Mouse (Mus musculus) ES-Bruce4 (cell line): ENCODE data around the gene Atpif1. TPM values are rescaled to one million over a fixed set of nuclear protein-coding genes. Genes with fewer than 3 reads are reported as not detected.
A peak's percentile ranks its signal among the peaks of the same experiment; 100 is the strongest.

Source experiments
- H3K27ac ChIP-seq: 2 replicates; pipeline ENCODE4 v1.5.1; 2012; ENCODE audit warnings: low read length, inconsistent platforms; ENCODE audit not compliant: insufficient read depth
- H3K27me3 ChIP-seq: 2 replicates; pipeline ENCODE4 v1.6.1; 2012; ENCODE audit warnings: mild to moderate bottlenecking, low read length, inconsistent platforms; ENCODE audit not compliant: control insufficient read depth, poor library complexity, insufficient read depth, severe bottlenecking
- H3K36me3 ChIP-seq: 2 replicates; pipeline ENCODE4 v1.6.1; 2012; ENCODE audit warnings: inconsistent platforms, mild to moderate bottlenecking, low read length, moderate library complexity; ENCODE audit not compliant: control insufficient read depth, poor library complexity, insufficient read depth, severe bottlenecking
- H3K4me1 ChIP-seq: one replicate; pipeline ENCODE4 v1.8.1; 2011; ENCODE audit warnings: low read length; ENCODE audit not compliant: control insufficient read depth, insufficient read depth
- H3K4me3 ChIP-seq: 2 replicates; pipeline ENCODE4 v1.5.1; 2011; ENCODE audit warnings: low read depth, mild to moderate bottlenecking, low read length
- H3K9ac ChIP-seq: 2 replicates; pipeline ENCODE4 v1.6.1; 2012; ENCODE audit warnings: low read depth, mild to moderate bottlenecking, inconsistent platforms; ENCODE audit not compliant: poor library complexity, severe bottlenecking
- H3K9me3 ChIP-seq: replicated peaks from 2 replicates; pipeline ENCODE4 v1.6.1; 2012; ENCODE audit warnings: mild to moderate bottlenecking, low read length, inconsistent platforms; ENCODE audit not compliant: control insufficient read depth, poor library complexity, insufficient read depth, severe bottlenecking
- CTCF ChIP-seq: IDR thresholded peaks from one replicate; pipeline ENCODE4 v1.8.1; 2011; ENCODE audit warnings: low read depth, low read length
- EP300 ChIP-seq: IDR thresholded peaks from 2 replicates; pipeline ENCODE4 v1.6.1; 2011; ENCODE audit warnings: low read depth, low read length; ENCODE audit not compliant: insufficient read depth
- POLR2A ChIP-seq: IDR thresholded peaks from one replicate; pipeline ENCODE4 v1.8.1; 2011; ENCODE audit warnings: low read length; ENCODE audit not compliant: insufficient read depth
- polyA plus RNA-seq: library from polyadenylated mRNA; stranded (reverse); fragments of >200 nt; gene quantifications from 2 replicates; pipeline ENCODE4 v1.2.4, GENCODE M21; 2011; ENCODE audit warnings: low read depth; ENCODE audit not compliant: missing spikeins, insufficient read depth, insufficient read length

The Atpif1 gene
- polyA plus RNA-seq, 1 experiment, result 461 TPM

DNA sequence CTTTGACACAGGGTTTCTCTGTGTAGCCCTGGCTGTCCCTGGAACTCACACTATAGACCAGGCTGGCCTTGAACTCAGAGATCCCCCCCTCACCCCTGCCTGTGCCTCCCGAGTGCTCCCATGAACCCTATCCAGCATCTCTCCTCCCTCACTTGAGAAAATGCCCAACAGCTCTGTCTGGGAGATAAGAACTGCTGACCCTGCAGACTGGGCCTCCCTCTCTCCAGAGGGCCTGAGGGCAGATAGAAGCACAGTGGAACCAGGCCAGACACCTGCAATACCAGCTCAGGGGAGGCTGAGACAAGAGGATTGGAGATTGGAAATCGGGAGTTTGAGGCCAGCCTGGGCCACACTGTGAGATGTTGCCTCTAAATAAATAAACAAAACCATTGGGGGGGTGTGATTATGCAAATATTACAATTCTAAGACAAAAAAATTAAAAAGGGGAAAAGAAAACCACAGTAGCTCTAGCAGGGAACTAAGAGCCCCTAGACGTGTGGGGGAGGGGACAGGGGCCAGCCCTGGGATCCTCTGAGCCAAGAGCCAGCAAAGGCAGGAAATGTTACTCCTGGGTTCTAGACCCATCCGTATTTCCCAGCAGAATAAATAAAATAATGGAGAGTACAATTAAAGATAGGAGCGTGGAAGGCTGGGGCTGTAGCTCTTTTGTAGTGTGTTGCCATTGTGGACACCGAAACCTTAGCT is 28.3 kb downstream of the Atpif1 start:
- no peak for TF ChIP-seq CTCF
- TF ChIP-seq EP300, result peak; percentile 60; the same call in 1 of the 2 replicates
- Histone ChIP-seq H3K9me3 (no peaks in the 10 kb centered on the region), H3K27me3 (no peaks in the 10 kb centered on the region), H3K4me3 (peak overlapping the region; percentile 39), H3K4me1 (peaks cover 6% of the 10 kb centered on the region), H3K27ac (peak overlapping the region; percentile 81), H3K9ac (peak overlapping the region; percentile 4; the same call in 1 of the 2 replicates), H3K36me3 (peaks cover 21% of the 10 kb centered on the region)

DNA sequence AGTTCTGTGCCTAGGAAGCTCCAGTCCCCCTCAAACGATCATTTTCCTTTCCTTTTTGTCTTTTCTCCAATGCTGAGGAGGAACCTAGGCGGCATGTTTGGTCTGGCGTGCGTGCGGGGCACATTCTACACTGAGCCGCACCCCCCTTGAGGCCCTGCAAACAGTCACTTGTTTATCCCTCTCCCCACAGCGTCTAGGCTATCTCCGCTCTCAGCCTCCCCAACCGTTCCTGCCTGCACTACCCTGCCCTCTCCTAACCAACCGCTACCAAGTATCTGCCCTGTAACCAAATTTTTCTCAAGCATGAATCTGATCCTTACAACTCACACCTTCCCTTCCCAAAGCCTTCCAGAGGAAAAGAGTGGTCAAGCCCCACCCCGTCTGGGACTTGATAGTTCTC is 30.1 kb downstream of the Atpif1 start:
- Histone ChIP-seq H3K4me3 (no peak overlapping the region), H3K27me3 (no peaks in the 10 kb centered on the region), H3K9me3 (no peaks in the 10 kb centered on the region), H3K27ac (peak overlapping the region; percentile 7; the same call in 1 of the 2 replicates), H3K4me1 (peaks cover 6% of the 10 kb centered on the region), H3K9ac (no peak overlapping the region), H3K36me3 (peaks cover 37% of the 10 kb centered on the region)
- TF ChIP-seq EP300 (no peak), CTCF (no peak), POLR2A (no peak)

DNA sequence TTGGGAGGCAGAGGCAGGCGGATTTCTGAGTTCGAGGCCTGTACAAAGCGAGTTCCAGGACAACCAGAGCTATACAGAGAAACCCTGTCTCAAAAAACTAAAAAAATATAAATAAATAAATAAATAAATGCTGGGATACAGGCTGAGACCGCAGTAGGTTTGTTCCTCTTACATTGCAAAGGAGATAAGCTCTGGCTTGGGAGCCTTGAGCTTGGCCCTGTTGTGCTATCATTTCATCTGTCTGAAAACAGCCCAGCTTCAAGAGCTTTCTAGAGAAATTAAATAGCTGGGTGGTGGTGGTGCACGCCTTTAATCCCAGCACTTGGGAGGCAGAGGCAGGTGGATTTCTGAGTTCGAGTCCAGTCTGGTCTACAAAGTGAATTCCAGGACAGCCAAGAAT is 31.8 kb downstream of the Atpif1 start:
- Histone ChIP-seq H3K9me3 (no peaks in the 10 kb centered on the region), H3K27ac (no peak overlapping the region), H3K4me1 (peaks cover 6% of the 10 kb centered on the region), H3K36me3 (peaks cover 50% of the 10 kb centered on the region), H3K4me3 (no peak overlapping the region), H3K27me3 (no peaks in the 10 kb centered on the region), H3K9ac (no peak overlapping the region)
- TF ChIP-seq POLR2A (no peak), CTCF (no peak), EP300 (no peak)

DNA sequence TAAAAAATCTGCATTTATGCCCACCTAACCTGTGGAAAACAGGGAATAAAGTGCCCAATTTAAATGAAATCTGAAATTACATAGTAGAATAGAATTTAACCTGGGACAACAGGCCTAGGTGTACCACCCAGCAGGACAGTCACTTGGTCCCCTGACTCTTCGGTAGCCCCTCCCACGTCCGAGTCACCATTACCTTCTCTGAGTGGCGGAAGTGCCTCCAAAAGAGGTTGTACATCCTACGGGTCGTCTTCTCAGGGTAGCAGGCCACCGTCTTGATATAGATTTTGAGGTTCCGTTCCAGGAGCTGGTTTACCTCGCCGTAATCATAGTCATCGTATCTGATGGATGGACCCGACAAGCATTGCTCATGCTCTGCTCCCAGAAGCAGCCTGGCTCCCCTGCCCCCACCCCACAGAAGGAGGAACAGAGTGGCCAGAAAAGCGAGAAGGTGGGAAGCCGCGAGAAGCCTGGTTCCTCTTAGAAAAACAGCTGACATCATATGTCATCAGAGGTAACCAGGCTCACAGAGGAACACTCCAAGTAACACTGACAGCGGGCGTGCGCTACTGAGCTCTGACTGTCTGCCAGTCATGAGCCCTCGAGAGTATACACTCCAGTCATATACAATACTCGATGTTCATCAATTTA is 39.1 kb downstream of the Atpif1 start:
- Histone ChIP-seq H3K4me1 (no peaks in the 10 kb centered on the region), H3K27ac (no peak overlapping the region), H3K27me3 (no peaks in the 10 kb centered on the region), H3K9ac (no peak overlapping the region), H3K9me3 (no peaks in the 10 kb centered on the region), H3K36me3 (peaks cover 72% of the 10 kb centered on the region), H3K4me3 (no peak overlapping the region)
- TF ChIP-seq POLR2A (no peak), EP300 (no peak), CTCF (no peak)

DNA sequence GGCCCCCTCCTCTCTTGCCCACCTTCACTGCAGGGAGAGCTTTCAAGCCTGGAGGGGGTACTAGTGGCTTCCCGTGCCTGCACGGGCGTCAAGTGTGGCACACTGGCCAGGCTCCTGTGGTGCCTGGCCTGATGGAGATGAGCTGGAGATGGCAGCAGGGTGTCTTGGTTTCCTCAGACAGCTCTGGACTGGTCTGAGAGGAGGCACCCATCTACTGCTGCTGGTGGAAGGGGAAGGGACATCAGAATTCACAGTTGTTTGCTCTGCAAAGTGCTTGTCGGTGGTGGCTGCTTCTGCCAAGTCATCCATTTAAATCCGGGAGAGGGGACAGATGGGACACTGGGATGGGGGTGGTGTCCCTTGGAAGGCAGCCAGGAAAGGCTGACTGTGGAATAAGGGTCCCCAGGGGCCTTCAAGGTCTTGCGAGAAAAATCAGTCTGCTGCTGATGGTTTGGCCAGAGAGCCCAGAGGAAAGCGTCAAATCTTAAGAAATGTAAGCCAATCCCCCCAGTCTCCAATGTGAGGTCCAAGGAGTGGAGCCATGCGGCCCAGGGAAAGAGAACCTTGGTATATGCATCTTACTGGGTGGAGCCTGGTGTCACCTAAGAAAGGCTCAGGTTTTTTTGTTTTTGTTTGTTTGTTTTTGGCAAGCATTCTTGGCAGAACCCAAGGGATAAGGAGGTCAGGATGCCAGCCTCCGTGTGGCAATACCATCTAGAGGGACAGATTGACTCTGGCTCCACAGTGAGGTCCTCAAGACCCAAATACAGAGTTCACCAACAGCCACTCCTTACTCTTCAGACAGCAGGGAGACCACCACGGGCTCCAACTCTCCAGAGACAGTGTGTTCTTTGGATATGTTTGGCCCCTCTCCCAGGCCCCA is 41.0 kb downstream of the Atpif1 start:
- H3K27ac ChIP-seq, result no peak overlapping the region
- H3K27me3 ChIP-seq, result no peaks in the 10 kb centered on the region
- no peak overlapping the region for H3K4me3 ChIP-seq
- TF ChIP-seq POLR2A (no peak), EP300 (no peak), CTCF (no peak)
- no peak overlapping the region for H3K9ac ChIP-seq
- H3K4me1 ChIP-seq, result no peaks in the 10 kb centered on the region
- no peaks in the 10 kb centered on the region for H3K9me3 ChIP-seq
- peaks cover 53% of the 10 kb centered on the region for H3K36me3 ChIP-seq
